Mouse (Mus musculus): ENCODE data around the gene 5031439G07Rik. TPM values are rescaled to one million over a fixed set of nuclear protein-coding genes. Genes with fewer than 3 reads are reported as not detected.

The 5031439G07Rik gene
- polyA plus RNA-seq, 1 experiment = 141 TPM

GRCm38 (mm10) chr15:84995041-84995440 lies 6.7 kb upstream of the 5031439G07Rik start:
- peaks cover 21% of the 10 kb centered on the region for H3K4me1 ChIP-seq (ENCODE audit: control insufficient read depth, insufficient read depth, low read length)
- TF ChIP-seq CTCF (IDR thresholded peaks at IDR 0.05; ENCODE audit: low read depth, low read length) (no peak), POLR2A (IDR thresholded peaks at IDR 0.05; ENCODE audit: borderline replicate concordance, low read depth, low read length) (no peak)
- peak overlapping the region; percentile 16 for H3K4me3 ChIP-seq (ENCODE audit: insufficient read depth, low read length)
- peak overlapping the region; percentile 87 for H3K27ac ChIP-seq (ENCODE audit: insufficient read depth, low read depth, low read length)

- no peak for TF ChIP-seq POLR2A (IDR thresholded peaks at IDR 0.05; ENCODE audit: borderline replicate concordance, low read depth, low read length)
- TF ChIP-seq CTCF (IDR thresholded peaks at IDR 0.05; ENCODE audit: low read depth, low read length) = no peak
- H3K27ac ChIP-seq (ENCODE audit: insufficient read depth, low read depth, low read length) = peak overlapping the region; percentile 85
- H3K4me1 ChIP-seq (ENCODE audit: control insufficient read depth, insufficient read depth, low read length) = peaks cover 21% of the 10 kb centered on the region
- H3K4me3 ChIP-seq (ENCODE audit: insufficient read depth, low read length) = peak overlapping the region; percentile 16
Observed at GRCm38 (mm10) chr15:84994498-84994897, 6.1 kb upstream of the 5031439G07Rik start.

GRCm38 (mm10) chr15:84989771-84990170 lies 1.4 kb upstream of the 5031439G07Rik start:
- no peak overlapping the region for H3K4me3 ChIP-seq (ENCODE audit: insufficient read depth, low read length)
- no peak for TF ChIP-seq POLR2A (IDR thresholded peaks at IDR 0.05; ENCODE audit: borderline replicate concordance, low read depth, low read length)
- TF ChIP-seq CTCF (IDR thresholded peaks at IDR 0.05; ENCODE audit: low read depth, low read length) = no peak
- no peak overlapping the region for H3K27ac ChIP-seq (ENCODE audit: insufficient read depth, low read depth, low read length)
- peaks cover 32% of the 10 kb centered on the region for H3K4me1 ChIP-seq (ENCODE audit: control insufficient read depth, insufficient read depth, low read length)

GRCm38 (mm10) chr15:84989098-84989497 lies 747 bp upstream of the 5031439G07Rik start:
- Histone ChIP-seq H3K27ac (ENCODE audit: insufficient read depth, low read depth, low read length) (no peak overlapping the region), H3K4me1 (ENCODE audit: control insufficient read depth, insufficient read depth, low read length) (peaks cover 33% of the 10 kb centered on the region), H3K4me3 (ENCODE audit: insufficient read depth, low read length) (no peak overlapping the region)
- TF ChIP-seq POLR2A (IDR thresholded peaks at IDR 0.05; ENCODE audit: borderline replicate concordance, low read depth, low read length) = no peak
- TF ChIP-seq CTCF (IDR thresholded peaks at IDR 0.05; ENCODE audit: low read depth, low read length) = no peak

- H3K4me3 ChIP-seq (ENCODE audit: insufficient read depth, low read length) = peak overlapping the region; percentile 87
- H3K4me1 ChIP-seq (ENCODE audit: control insufficient read depth, insufficient read depth, low read length) = peaks cover 42% of the 10 kb centered on the region
- TF ChIP-seq POLR2A (IDR thresholded peaks at IDR 0.05; ENCODE audit: borderline replicate concordance, low read depth, low read length) (no peak), CTCF (IDR thresholded peaks at IDR 0.05; ENCODE audit: low read depth, low read length) (no peak)
- H3K27ac ChIP-seq (ENCODE audit: insufficient read depth, low read depth, low read length) = peak overlapping the region; percentile 82
Observed at GRCm38 (mm10) chr15:84987020-84987815, 1.1 kb downstream of the 5031439G07Rik start.

- H3K4me3 ChIP-seq (ENCODE audit: insufficient read depth, low read length) = peak overlapping the region; percentile 87
- peaks cover 48% of the 10 kb centered on the region for H3K4me1 ChIP-seq (ENCODE audit: control insufficient read depth, insufficient read depth, low read length)
Observed at GRCm38 (mm10) chr15:84986171-84987019, 2.0 kb downstream of the 5031439G07Rik start.

GRCm38 (mm10) chr15:84985516-84986160 lies 2.7 kb downstream of the 5031439G07Rik start:
- H3K4me1 ChIP-seq (ENCODE audit: control insufficient read depth, insufficient read depth, low read length) = peaks cover 48% of the 10 kb centered on the region
- H3K27ac ChIP-seq (ENCODE audit: insufficient read depth, low read depth, low read length) = peak overlapping the region; percentile 19; the same call in 1 of the 2 replicates
- H3K4me3 ChIP-seq (ENCODE audit: insufficient read depth, low read length) = peak overlapping the region; percentile 87
- TF ChIP-seq CTCF (IDR thresholded peaks at IDR 0.05; ENCODE audit: low read depth, low read length) = no peak
- no peak for TF ChIP-seq POLR2A (IDR thresholded peaks at IDR 0.05; ENCODE audit: borderline replicate concordance, low read depth, low read length)

More at GRCm38 (mm10) chr15:84986171-84987019, 2.0 kb downstream of the 5031439G07Rik start:
- no peak for TF ChIP-seq POLR2A (IDR thresholded peaks at IDR 0.05; ENCODE audit: borderline replicate concordance, low read depth, low read length)
- no peak for TF ChIP-seq CTCF (IDR thresholded peaks at IDR 0.05; ENCODE audit: low read depth, low read length)
- H3K27ac ChIP-seq (ENCODE audit: insufficient read depth, low read depth, low read length) = peak overlapping the region; percentile 82

- H3K4me1 ChIP-seq (ENCODE audit: control insufficient read depth, insufficient read depth, low read length) = peaks cover 58% of the 10 kb centered on the region
- no peak for TF ChIP-seq CTCF (IDR thresholded peaks at IDR 0.05; ENCODE audit: low read depth, low read length)
- no peak for TF ChIP-seq POLR2A (IDR thresholded peaks at IDR 0.05; ENCODE audit: borderline replicate concordance, low read depth, low read length)
- no peak overlapping the region; the same call in 1 of the 2 replicates for H3K27ac ChIP-seq (ENCODE audit: insufficient read depth, low read depth, low read length)
- H3K4me3 ChIP-seq (ENCODE audit: insufficient read depth, low read length) = no peak overlapping the region
Observed at GRCm38 (mm10) chr15:84983721-84984120, 4.6 kb downstream of the 5031439G07Rik start.

GRCm38 (mm10) chr15:84982888-84983287 lies 5.5 kb downstream of the 5031439G07Rik start:
- TF ChIP-seq POLR2A (IDR thresholded peaks at IDR 0.05; ENCODE audit: borderline replicate concordance, low read depth, low read length) (no peak), CTCF (IDR thresholded peaks at IDR 0.05; ENCODE audit: low read depth, low read length) (no peak)
- H3K4me3 ChIP-seq (ENCODE audit: insufficient read depth, low read length) = no peak overlapping the region
- peaks cover 62% of the 10 kb centered on the region for H3K4me1 ChIP-seq (ENCODE audit: control insufficient read depth, insufficient read depth, low read length)
- peak overlapping the region; percentile 26; the same call in 1 of the 2 replicates for H3K27ac ChIP-seq (ENCODE audit: insufficient read depth, low read depth, low read length)
